Comparison of ENCODE assay signal across 9 mouse cellular contexts in genomic region chr19:45235766-45236362, GRCm38 (mm10). TPM values are rescaled to one million over a fixed set of nuclear protein-coding genes. Genes with fewer than 3 reads are reported as not detected.
DNase-seq lines count a peak whose midpoint lies in the region; ATAC-seq and TF ChIP-seq lines count a peak whose summit lies in the region.
"Had no signal": no experiment of that assay in that cellular context is flagged by ENCODE, and none has a peak within 500 bp of the region (broad histone marks: within the 10 kb centered on the region; RNA-seq: fewer than 3 reads in every experiment).

Lbx1 (minus strand) TSS chr19:45235812.

- peaks cover 50% of the 10 kb centered on the region for H3K4me1 ChIP-seq in megakaryocyte, embryonic 14.5 days
- peaks cover 35% of the 10 kb centered on the region for H3K4me1 ChIP-seq in forebrain, embryonic 15.5 days
- H3K4me1 ChIP-seq in small intestine, adult 2 months (ENCODE audit: control insufficient read depth, insufficient read depth, insufficient read length, low read length), result peaks cover 6% of the 10 kb centered on the region; the same call in 1 of the 2 replicates

- DNase-seq in kidney, postnatal 4 days, result peak; percentile 28 to 42
- no peak for DNase-seq in adrenal gland, postnatal 10 days

- H3K4me3 ChIP-seq in megakaryocyte, embryonic 14.5 days (replicated peaks), result peak within 1 kb of the TSS; percentile 75
- H3K4me3 ChIP-seq in forebrain, embryonic 15.5 days, result peak within 1 kb of the TSS; percentile 17
- H3K4me3 ChIP-seq in small intestine, adult 2 months (ENCODE audit: low read depth, low read length), result peak within 1 kb of the TSS; percentile 12

- H3K9ac ChIP-seq in forebrain, embryonic 15.5 days (replicated peaks), result no peak within 1 kb of the TSS

- WGBS in forebrain, embryonic 15.5 days, result under 1% methylated on average over 30 of the region's 30 CpGs
- WGBS in small intestine, adult 2 months, result 2% methylated on average over 29 of the region's 30 CpGs

- H3K9me3 ChIP-seq in megakaryocyte, embryonic 14.5 days, result no peaks in the 10 kb centered on the region
- no peaks in the 10 kb centered on the region for H3K9me3 ChIP-seq in forebrain, embryonic 15.5 days

- TF ChIP-seq CTCF in small intestine, adult 2 months (IDR thresholded peaks at IDR 0.05; ENCODE audit: extremely low read depth, insufficient read length, insufficient replicate concordance, low read depth, low read length), result no peak

- no peak for ATAC-seq in megakaryocyte, adult 5-6 weeks (ENCODE audit: poor library complexity, severe bottlenecking)
- ATAC-seq in forebrain, embryonic 15.5 days (replicated peaks), result peak; percentile 58; the same call in 1 of the 2 replicates
- no peak for ATAC-seq in CD4-positive, CD25-positive, alpha-beta regulatory T cell, adult 4 months
- no peak for ATAC-seq in inflammation-experienced regulatory T-cells, adult 6 months

- peaks cover 99% of the 10 kb centered on the region for H3K27me3 ChIP-seq in megakaryocyte, embryonic 14.5 days (replicated peaks)
- H3K27me3 ChIP-seq in forebrain, embryonic 15.5 days, result peaks cover 81% of the 10 kb centered on the region
- peaks cover 94% of the 10 kb centered on the region for H3K27me3 ChIP-seq in small intestine, adult 2 months (ENCODE audit: control insufficient read depth, insufficient read depth, low read length)

- H3K36me3 ChIP-seq in megakaryocyte, embryonic 14.5 days (replicated peaks; ENCODE audit: low read length), result no peaks in the 10 kb centered on the region
- H3K36me3 ChIP-seq in forebrain, embryonic 15.5 days, result no peaks in the 10 kb centered on the region
- H3K36me3 ChIP-seq in small intestine, adult 2 months (ENCODE audit: control insufficient read depth, insufficient read depth, low read length), result no peaks in the 10 kb centered on the region

- no peak within 1 kb of the TSS for H3K27ac ChIP-seq in forebrain, embryonic 15.5 days (replicated peaks)
- H3K27ac ChIP-seq in small intestine, adult 2 months (ENCODE audit: insufficient read depth, low read depth, low read length), result no peak within 1 kb of the TSS

- no peak for TF ChIP-seq POLR2A in small intestine, adult 2 months (IDR thresholded peaks at IDR 0.05; ENCODE audit: low read depth, low read length)

- H3K4me2 ChIP-seq in forebrain, embryonic 15.5 days (replicated peaks), result peak within 1 kb of the TSS; percentile 32

RNA-seq across cellular contexts. Expression of gene Lbx1, which starts in this region (rescaled TPM):
- 0.34 TPM in 1 of 2 replicates, not detected in the other for polyA plus RNA-seq in megakaryocyte, embryonic 14.5 days (2012; ENCODE audit: insufficient read depth, low replicate concordance)
- not detected in 2 replicates for total RNA-seq in megakaryocyte, adult 5-6 weeks (2015)
- not detected in 2 replicates for total RNA-seq in megakaryocyte, adult 5-6 weeks (2017)
- polyA plus RNA-seq in forebrain, embryonic 15.5 days (2015; fragmentation: Nextera tagmentation; extraction: Ambion mirVana), result not detected in 2 replicates
- not detected in 2 replicates for polyA plus RNA-seq in small intestine, adult 2 months (2012; rRNA removed)
- polyA plus RNA-seq in CD4-positive, CD25-positive, alpha-beta regulatory T cell, adult 4 months (2017; shearing (Covaris generic)), result not detected
- 1 to 10 TPM in 1 of 2 experiments, under 1 TPM in 1; 0.30 to 1.4 TPM for total RNA-seq in adrenal gland, postnatal 10 days (2021)
- polyA plus RNA-seq in inflammation-experienced regulatory T-cells, adult 6 months (2017; shearing (Covaris generic)), result not detected
- total RNA-seq: neutrophil, adult 5-6 weeks had no signal

Comparison
In these comparisons a context has a peak if more than half of its experiments do, and no peak if none do; other contexts are left out.
1. Peak in ATAC-seq, H3K4me3 ChIP-seq and H3K4me2 ChIP-seq in forebrain, embryonic 15.5 days; RNA of the gene not detected or under 1 TPM.
2. H3K4me3 ChIP-seq: peak in every context shown above with its lines; median percentile 75 in megakaryocyte, embryonic 14.5 days; 17 in forebrain, embryonic 15.5 days; 12 in small intestine, adult 2 months.